35 mouse cellular contexts compared by ENCODE assay signal in genomic region chr4:124147276-124147675, GRCm38 (mm10).
"Had no signal": no experiment of that assay in that cellular context is flagged by ENCODE, and none has a peak within 500 bp of the region (broad histone marks: within the 10 kb centered on the region; RNA-seq: fewer than 3 reads in every experiment).

No protein-coding gene starts in this region.

- ATAC-seq: hindbrain, embryonic 16.5 days; hindbrain, postnatal 0 days; inflammation-experienced regulatory T-cells, adult 6 months; intestine, embryonic 15.5 days; intestine, embryonic 16.5 days; intestine, postnatal 0 days had no signal

- H3K9ac ChIP-seq: heart, embryonic 12.5 days; heart, embryonic 13.5 days; heart, embryonic 15.5 days; hindbrain, embryonic 12.5 days; hindbrain, embryonic 13.5 days; hindbrain, embryonic 14.5 days; hindbrain, embryonic 15.5 days; intestine, embryonic 15.5 days; kidney, embryonic 15.5 days had no signal

- H3K36me3 ChIP-seq: heart, embryonic 10.5 days; heart, embryonic 12.5 days; heart, embryonic 13.5 days; heart, embryonic 15.5 days; hindbrain, embryonic 10.5 days; hindbrain, embryonic 12.5 days; hindbrain, embryonic 13.5 days; hindbrain, embryonic 15.5 days; intestine, embryonic 15.5 days; kidney, embryonic 15.5 days had no signal

- H3K4me3 ChIP-seq: heart, embryonic 10.5 days; heart, embryonic 12.5 days; heart, embryonic 13.5 days; heart, embryonic 15.5 days; hindbrain, embryonic 10.5 days; hindbrain, embryonic 12.5 days; hindbrain, embryonic 13.5 days; hindbrain, embryonic 15.5 days; intestine, embryonic 15.5 days; kidney, embryonic 15.5 days; layer of hippocampus, adult 2 months had no signal

- H3K27ac ChIP-seq: heart, embryonic 10.5 days; heart, embryonic 13.5 days; heart, embryonic 15.5 days; hindbrain, embryonic 10.5 days; hindbrain, embryonic 12.5 days; hindbrain, embryonic 13.5 days; hindbrain, embryonic 14.5 days; hindbrain, embryonic 15.5 days; hindbrain, postnatal 0 days; intestine, embryonic 15.5 days; kidney, embryonic 15.5 days; kidney, postnatal 0 days; layer of hippocampus, adult 2 months had no signal

- H3K4me2 ChIP-seq: heart, embryonic 11.5 days; heart, embryonic 12.5 days; heart, embryonic 13.5 days; heart, embryonic 15.5 days; hindbrain, embryonic 12.5 days; hindbrain, embryonic 13.5 days; hindbrain, embryonic 14.5 days; hindbrain, embryonic 15.5 days; intestine, embryonic 15.5 days; kidney, embryonic 15.5 days had no signal

- DNase-seq: heart, postnatal 10 days; heart, postnatal 14 days; heart, postnatal 36 days; heart, postnatal 4 days; kidney, adult 11 months; kidney, adult 18-20 months; kidney, adult 2 months; kidney, adult 8-10 months; kidney, adult 9 months; kidney, postnatal 10 days; kidney, postnatal 14 days; kidney, postnatal 25 days; kidney, postnatal 36 days; kidney, postnatal 4 days; layer of hippocampus, adult 9-11 months; layer of hippocampus, postnatal 36 days had no signal

- H3K9me3 ChIP-seq: heart, embryonic 10.5 days; heart, embryonic 12.5 days; heart, embryonic 13.5 days; heart, embryonic 15.5 days; hindbrain, embryonic 10.5 days; hindbrain, embryonic 12.5 days; hindbrain, embryonic 13.5 days; hindbrain, embryonic 15.5 days; intestine, embryonic 15.5 days; kidney, embryonic 15.5 days had no signal
